Mouse (Mus musculus) ovary, adult 10 weeks (tissue): Measurements from ENCODE around the gene Tmbim7. TPM values are rescaled to one million over a fixed set of nuclear protein-coding genes. Genes with fewer than 3 reads are reported as not detected.

Experiments
- polyA plus RNA-seq: library from polyadenylated mRNA; stranded (reverse); fragments of 350-450 nt; fragmentation: Illumina TruSeq; extraction: RNeasy Lipid Tissue Mini Kit (QIAGEN cat#74804); gene quantifications from one replicate; pipeline ENCODE4 v1.2.3, GENCODE M21; 2014

Tmbim7 gene
- not detected for polyA plus RNA-seq

GRCm38 (mm10) chr5:3650881-3651280 lies at the start of gene Tmbim7:
TSS of gene Tmbim7 (plus strand) at chr5:3651181.

DNA sequence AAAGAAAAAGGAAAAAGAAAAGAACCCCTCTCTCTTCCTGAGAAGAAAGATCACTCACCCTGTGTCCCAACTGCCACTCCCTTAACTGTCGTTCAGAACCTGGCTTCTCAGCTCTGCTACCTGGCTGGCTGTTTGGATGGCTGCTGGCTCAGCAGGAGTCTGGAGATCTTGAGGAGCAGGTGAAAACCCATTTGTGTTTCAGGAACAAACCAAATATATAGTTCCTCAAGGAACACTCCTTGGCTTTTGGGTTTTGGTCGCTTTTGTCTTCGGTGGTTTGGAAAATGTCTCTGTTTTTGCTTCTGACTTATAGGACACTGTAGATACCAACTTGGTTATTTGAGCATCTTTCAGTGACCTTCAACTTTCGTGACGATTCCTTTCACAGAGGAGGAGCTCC lies 6.1 kb downstream of the Tmbim7 start, which contains the start of gene Gatad1:
TSS of gene Gatad1 (minus strand) at position 101 of the 400 bp plus-strand sequence.

Other genes starting within 250 kb of the Tmbim7 start
- gene Fam133b, start 107.3 kb upstream of the Tmbim7 start, polyA plus RNA-seq = 86.9 TPM
- 3.8 TPM for gene 1700109H08Rik, start 79.6 kb upstream of the Tmbim7 start, polyA plus RNA-seq
- 22.1 TPM for gene Pex1, start 55.1 kb upstream of the Tmbim7 start, polyA plus RNA-seq
- 27.1 TPM for gene Rbm48, start 54.6 kb upstream of the Tmbim7 start, polyA plus RNA-seq
- 170 TPM for gene Gatad1, start 6.0 kb downstream of the Tmbim7 start, polyA plus RNA-seq
- gene Ankib1, start 151.7 kb downstream of the Tmbim7 start, polyA plus RNA-seq = 71.0 TPM
- gene Krit1, start 152.0 kb downstream of the Tmbim7 start, polyA plus RNA-seq = 92.3 TPM
- gene Lrrd1, start 194.0 kb downstream of the Tmbim7 start, polyA plus RNA-seq = not detected
- gene Mterf1a, start 242.8 kb downstream of the Tmbim7 start, polyA plus RNA-seq = 16.4 TPM